Mouse (Mus musculus): ENCODE measurements around the gene Ccdc6. TPM values are rescaled to one million over a fixed set of nuclear protein-coding genes. Genes with fewer than 3 reads are reported as not detected.

The Ccdc6 gene
- total RNA-seq, 2 experiments from 2014 or later: 94.2 to 115 TPM

- Histone ChIP-seq H3K4me3 (no peak overlapping the region), H3K27ac (peak overlapping the region; percentile 72)
- DNase-seq: no peak
- TF ChIP-seq CTCF (IDR thresholded peaks at IDR 0.05): no peak
- intact Hi-C loops (cut with DNase I): loop anchor here (2.0 kb wide), 1 partner anchor 68 kb away; no protein-coding TSS in a partner anchor
Observed at GRCm38 (mm10) chr10:70166427-70166826, 69.5 kb downstream of the Ccdc6 start.

DNA sequence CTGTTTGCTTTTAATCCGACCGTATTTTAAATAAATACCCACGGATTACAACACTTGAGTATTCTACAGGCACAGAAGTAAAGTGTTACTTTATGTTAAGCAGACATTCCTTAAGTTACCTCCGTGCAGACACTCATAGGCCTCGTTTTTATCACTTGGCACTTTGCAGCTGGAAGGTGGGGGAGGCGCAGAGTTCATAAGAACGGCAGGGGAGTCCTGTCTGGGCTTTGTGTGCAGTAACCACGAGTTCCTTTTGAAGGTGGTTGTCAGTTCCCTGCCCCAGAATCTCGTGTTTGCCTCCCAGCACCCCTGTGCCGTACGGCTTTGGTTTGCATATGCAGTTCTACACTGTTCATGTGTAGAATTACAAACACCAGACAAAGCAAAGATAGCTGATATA lies 70.7 kb downstream of the Ccdc6 start:
- no peak for DNase-seq
- TF ChIP-seq CTCF (IDR thresholded peaks at IDR 0.05): no peak
- Histone ChIP-seq H3K4me3 (no peak overlapping the region), H3K27ac (peak overlapping the region; percentile 93)
- intact Hi-C loops (cut with DNase I): loop anchor here (2.0 kb wide), 1 partner anchor 69 kb away; no protein-coding TSS in a partner anchor

GRCm38 (mm10) chr10:70168396-70168795 lies 71.5 kb downstream of the Ccdc6 start:
- intact Hi-C loops (cut with DNase I): no loop called here
- peak overlapping the region; percentile 59 for H3K4me3 ChIP-seq
- no peak for TF ChIP-seq CTCF (IDR thresholded peaks at IDR 0.05)
- peak; percentile 74 for DNase-seq
- H3K27ac ChIP-seq: peak overlapping the region; percentile 93

GRCm38 (mm10) chr10:70169044-70169443 lies 72.1 kb downstream of the Ccdc6 start:
- peak overlapping the region; percentile 93 for H3K27ac ChIP-seq
- TF ChIP-seq CTCF (IDR thresholded peaks at IDR 0.05): no peak
- DNase-seq: peak; percentile 65
- H3K4me3 ChIP-seq: peak overlapping the region; percentile 59
- intact Hi-C loops (cut with DNase I): no loop called here

DNA sequence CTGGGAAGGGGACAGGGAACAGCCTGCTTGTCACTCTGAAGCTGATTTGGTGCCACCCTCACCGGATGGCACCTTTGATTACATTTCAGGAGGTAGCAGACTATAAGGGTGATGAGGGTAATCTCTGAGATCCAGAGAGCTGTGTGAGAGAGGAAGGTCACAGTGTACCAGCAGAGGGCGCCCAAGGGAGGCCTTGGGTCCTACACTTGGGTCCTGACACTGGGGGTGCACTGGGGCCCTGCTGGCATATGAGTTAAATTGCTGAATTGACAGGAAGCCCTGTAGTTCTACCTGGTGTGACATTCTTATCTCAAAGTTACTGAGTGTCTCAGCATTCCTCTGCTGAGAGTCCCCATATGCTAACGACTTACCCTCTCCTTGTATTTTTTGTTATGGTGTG lies 76.4 kb downstream of the Ccdc6 start:
- H3K4me3 ChIP-seq: no peak overlapping the region
- intact Hi-C loops (cut with DNase I): loop anchor here (2.0 kb wide), 2 partner anchors 71 to 123 kb away; partner anchors contain the start of gene Slc16a9
- peak; percentile 80 for DNase-seq
- H3K27ac ChIP-seq: no peak overlapping the region; the same call in 1 of the 2 replicates
- peak; percentile 91 for TF ChIP-seq CTCF (IDR thresholded peaks at IDR 0.05)

DNA sequence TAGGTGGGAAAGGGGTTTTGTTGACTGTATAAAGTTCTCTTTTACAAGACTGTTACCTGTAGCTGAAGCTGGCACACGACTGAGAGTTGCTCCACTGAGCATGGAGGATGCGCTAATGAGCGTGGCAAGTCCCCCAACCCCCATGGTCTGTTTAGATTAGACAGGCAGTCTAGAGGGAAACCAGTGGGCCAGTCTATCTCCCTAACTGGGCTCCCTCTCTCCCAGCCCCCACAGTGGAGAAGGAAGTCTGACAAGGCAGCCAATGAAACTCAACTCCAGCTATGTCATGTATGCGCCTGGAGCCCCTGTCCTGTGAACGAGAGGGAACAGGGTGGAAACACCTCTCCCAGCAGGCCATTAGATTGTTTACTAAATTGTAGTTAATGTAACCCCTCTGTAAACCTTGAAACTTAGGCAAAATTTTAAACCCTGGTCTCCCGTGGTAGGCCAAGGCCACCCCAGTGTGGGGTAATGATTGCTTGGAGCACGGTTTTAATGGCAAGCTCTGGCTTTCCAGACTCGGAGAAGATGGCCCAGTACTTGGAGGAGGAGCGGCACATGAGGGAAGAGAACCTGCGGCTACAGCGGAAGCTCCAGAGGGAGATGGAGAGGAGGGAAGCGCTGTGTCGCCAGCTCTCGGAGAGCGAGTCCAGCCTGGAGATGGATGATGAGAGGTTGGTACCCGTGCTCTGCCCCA lies 77.7 kb downstream of the Ccdc6 start:
- Histone ChIP-seq H3K27ac (0 out of 2 replicates have a peak overlapping the region, but pooled peaks have one; percentile 5), H3K4me3 (no peak overlapping the region)
- DNase-seq: no peak
- intact Hi-C loops (cut with DNase I): no loop called here
- no peak for TF ChIP-seq CTCF (IDR thresholded peaks at IDR 0.05)

DNA sequence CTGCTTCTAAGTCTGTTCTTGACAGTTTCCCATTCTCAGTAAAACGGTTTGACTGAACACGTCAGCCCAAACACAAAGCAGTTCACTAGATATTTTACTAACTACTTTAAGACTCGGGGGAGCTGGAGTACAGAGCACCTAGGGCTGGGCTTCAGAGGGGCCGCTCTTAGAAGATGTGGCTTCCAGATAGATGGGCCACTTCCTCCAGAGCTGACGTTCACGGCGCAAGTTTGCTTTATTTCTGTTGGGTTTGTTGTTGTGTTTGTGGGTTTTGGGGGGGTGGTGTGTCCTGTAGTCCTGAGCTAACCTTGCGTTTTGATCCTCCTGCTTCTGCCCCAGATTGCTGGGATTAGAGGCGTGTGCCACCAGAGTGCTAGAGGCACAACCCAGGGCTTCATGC lies 83.8 kb downstream of the Ccdc6 start:
- intact Hi-C loops (cut with DNase I): no loop called here
- Histone ChIP-seq H3K4me3 (no peak overlapping the region), H3K27ac (no peak overlapping the region)
- no peak for TF ChIP-seq CTCF (IDR thresholded peaks at IDR 0.05)
- DNase-seq: peak; percentile 7

- Histone ChIP-seq H3K4me3 (no peak overlapping the region), H3K27ac (peak overlapping the region; percentile 49)
- peak; percentile 37 for DNase-seq
- intact Hi-C loops (cut with DNase I): no loop called here
- TF ChIP-seq CTCF (IDR thresholded peaks at IDR 0.05): no peak
Observed at GRCm38 (mm10) chr10:70181279-70181972, 84.5 kb downstream of the Ccdc6 start.

- no peak for TF ChIP-seq CTCF (IDR thresholded peaks at IDR 0.05)
- Histone ChIP-seq H3K4me3 (no peak overlapping the region), H3K27ac (peak overlapping the region; percentile 68)
- intact Hi-C loops (cut with DNase I): no loop called here
- DNase-seq: peak; percentile 67
Observed at GRCm38 (mm10) chr10:70183210-70184080, 86.5 kb downstream of the Ccdc6 start.

- no peak overlapping the region for H3K4me3 ChIP-seq
- peak; percentile 60 for DNase-seq
- peak overlapping the region; percentile 48 for H3K27ac ChIP-seq
- intact Hi-C loops (cut with DNase I): no loop called here
- peak; percentile 75 for TF ChIP-seq CTCF (IDR thresholded peaks at IDR 0.05)
Observed at GRCm38 (mm10) chr10:70186136-70186535, 89.2 kb downstream of the Ccdc6 start.

- intact Hi-C loops (cut with DNase I): no loop called here
- peak; percentile 60 for DNase-seq
Observed at GRCm38 (mm10) chr10:70186586-70186985, 89.7 kb downstream of the Ccdc6 start.

GRCm38 (mm10) chr10:70189864-70190263 lies 92.9 kb downstream of the Ccdc6 start:
- intact Hi-C loops (cut with DNase I): no loop called here
- TF ChIP-seq CTCF (IDR thresholded peaks at IDR 0.05): peak; percentile 38
- DNase-seq: no peak
- no peak overlapping the region for H3K27ac ChIP-seq
- H3K4me3 ChIP-seq: no peak overlapping the region

More at GRCm38 (mm10) chr10:70186586-70186985, 89.7 kb downstream of the Ccdc6 start:
- TF ChIP-seq CTCF (IDR thresholded peaks at IDR 0.05): no peak
- H3K4me3 ChIP-seq: no peak overlapping the region
- H3K27ac ChIP-seq: no peak overlapping the region
